In genomic region chr13:85459387-85459786, GRCm38 (mm10) we compare ENCODE assay signal across 22 mouse cellular contexts.
"Had no signal": no experiment of that assay in that cellular context is flagged by ENCODE, and none has a peak within 500 bp of the region (broad histone marks: within the 10 kb centered on the region; RNA-seq: fewer than 3 reads in every experiment).

No protein-coding gene starts in this region.

- H3K9me3 ChIP-seq: lung, embryonic 15.5 days; midbrain, embryonic 10.5 days; midbrain, embryonic 12.5 days; neural tube, embryonic 13.5 days; neural tube, embryonic 15.5 days; stomach, embryonic 15.5 days had no signal

- H3K27ac ChIP-seq: lung, embryonic 15.5 days; midbrain, embryonic 10.5 days; midbrain, embryonic 12.5 days; neural tube, embryonic 13.5 days; neural tube, embryonic 15.5 days; stomach, embryonic 15.5 days; stomach, postnatal 0 days had no signal

- H3K27me3 ChIP-seq: lung, embryonic 15.5 days; midbrain, embryonic 12.5 days; neural tube, embryonic 13.5 days; neural tube, embryonic 15.5 days; stomach, embryonic 15.5 days had no signal

- DNase-seq: lung, adult 2 months; lung, postnatal 14 days; lung, postnatal 4 days; midbrain, embryonic 14.5 days; retina, postnatal 1 day; right cerebral cortex, adult 18-20 months; right cerebral cortex, postnatal 25 days; right cerebral cortex, postnatal 4 days; spleen, adult 18-20 months; thymus, adult 2 months; thymus, postnatal 25 days; thymus, postnatal 4 days had no signal

- H3K4me1 ChIP-seq: lung, embryonic 15.5 days; midbrain, embryonic 10.5 days; midbrain, embryonic 12.5 days; neural tube, embryonic 13.5 days; neural tube, embryonic 15.5 days; stomach, embryonic 15.5 days had no signal

- H3K4me3 ChIP-seq: lung, embryonic 15.5 days; midbrain, embryonic 10.5 days; midbrain, embryonic 12.5 days; myocyte; neural tube, embryonic 13.5 days; neural tube, embryonic 15.5 days; stomach, embryonic 15.5 days had no signal

- H3K9ac ChIP-seq: lung, embryonic 15.5 days; midbrain, embryonic 12.5 days; neural tube, embryonic 13.5 days; neural tube, embryonic 15.5 days; stomach, embryonic 15.5 days had no signal

- ATAC-seq: lung, postnatal 0 days; midbrain, embryonic 16.5 days had no signal

- H3K36me3 ChIP-seq: lung, embryonic 15.5 days; midbrain, embryonic 10.5 days; midbrain, embryonic 12.5 days; neural tube, embryonic 13.5 days; neural tube, embryonic 15.5 days; stomach, embryonic 15.5 days had no signal

- H3K4me2 ChIP-seq: lung, embryonic 15.5 days; midbrain, embryonic 12.5 days; neural tube, embryonic 13.5 days; neural tube, embryonic 15.5 days; stomach, embryonic 15.5 days had no signal
